8 mouse cellular contexts compared by ENCODE assay signal in genomic region chr8:105596362-105597034, GRCm38 (mm10). TPM values are rescaled to one million over a fixed set of nuclear protein-coding genes. Genes with fewer than 3 reads are reported as not detected.
DNase-seq lines count a peak whose midpoint lies in the region; ATAC-seq and TF ChIP-seq lines count a peak whose summit lies in the region.

No protein-coding gene starts in this region.

- H3K36me3 ChIP-seq in CH12.LX (replicated peaks in 1 of 2; ENCODE audit: control insufficient read depth in 1 of 2, insufficient read depth in 1 of 2, low read length in 1 of 2) = no peaks in the 10 kb centered on the region
- H3K36me3 ChIP-seq in heart, embryonic 11.5 days (ENCODE audit: control insufficient read depth, insufficient read depth, low read length) = no peaks in the 10 kb centered on the region
- H3K36me3 ChIP-seq in kidney, embryonic 14.5 days (ENCODE audit: control insufficient read depth, insufficient read depth, low read length) = no peaks in the 10 kb centered on the region

- H3K9ac ChIP-seq in CH12.LX (ENCODE audit: insufficient read depth, low read depth) = peak overlapping the region; percentile 21; the same call in 1 of the 2 replicates
- 0 out of 2 replicates have a peak overlapping the region, but pooled peaks have one; percentile 7 for H3K9ac ChIP-seq in heart, embryonic 11.5 days (ENCODE audit: low read depth, low read length)
- H3K9ac ChIP-seq in kidney, embryonic 14.5 days (ENCODE audit: low read depth, low read length) = 0 out of 2 replicates have a peak overlapping the region, but pooled peaks have one; percentile 8

- WGBS in heart, embryonic 11.5 days (ENCODE audit: insufficient replicate concordance) = 6% methylated on average over 14 of the region's 14 CpGs
- 6% methylated on average over 14 of the region's 14 CpGs for WGBS in kidney, embryonic 14.5 days

- no peaks in the 10 kb centered on the region for H3K9me3 ChIP-seq in CH12.LX (replicated peaks; ENCODE audit: low read length)
- H3K9me3 ChIP-seq in heart, embryonic 11.5 days (replicated peaks; ENCODE audit: control insufficient read depth, low read length) = no peaks in the 10 kb centered on the region
- no peaks in the 10 kb centered on the region for H3K9me3 ChIP-seq in kidney, embryonic 14.5 days (ENCODE audit: control insufficient read depth, low read length)

- peak; percentile 46; the same call in 1 of the 2 replicates for ATAC-seq in heart, embryonic 11.5 days (replicated peaks; ENCODE audit: insufficient number of reproducible peaks, low FRiP score, low TSS enrichment)
- ATAC-seq in kidney, embryonic 14.5 days (ENCODE audit: low FRiP score, low TSS enrichment) = peak; percentile 68

- H3K4me2 ChIP-seq in CH12.LX (ENCODE audit: insufficient read depth, low read depth, poor library complexity, severe bottlenecking) = peak overlapping the region; percentile 54
- H3K4me2 ChIP-seq in heart, embryonic 11.5 days = peak overlapping the region; percentile 61
- peak overlapping the region; percentile 37 for H3K4me2 ChIP-seq in kidney, embryonic 14.5 days (replicated peaks; ENCODE audit: low read depth, low read length)

- TF ChIP-seq CTCF in CH12.LX (conservative IDR thresholded peaks at IDR 0.05 in 1 of 2, IDR thresholded peaks at IDR 0.05 in 1 of 2; ENCODE audit: low read depth in 2 of 2, low read length in 2 of 2) = peak; percentile 64 to 90

- H3K4me3 ChIP-seq in CH12.LX (replicated peaks in 1 of 3; ENCODE audit: low read depth in 2 of 3, low read length in 2 of 3, poor library complexity in 1 of 3) = peak overlapping the region; percentile 6 to 40 (median 39)
- H3K4me3 ChIP-seq in heart, embryonic 11.5 days (ENCODE audit: low read depth, low read length) = peak overlapping the region; percentile 23
- peak overlapping the region; percentile 16; the same call in 1 of the 2 replicates for H3K4me3 ChIP-seq in kidney, embryonic 14.5 days (ENCODE audit: low read length)

- TF ChIP-seq RAD21 in CH12.LX (IDR thresholded peaks at IDR 0.05; ENCODE audit: low read depth, low read length) = peak; percentile 91

- in situ Hi-C loops in CH12.LX (cut with MboI; ENCODE audit: low pct_ligation_motif_present, low pct_unique_long_range_greater_than_20kb, low sequenced_read_pairs) = loop anchor here (5.0 kb wide), 1 partner anchor 106 kb away; the partner anchor contains the start of genes Acd and Pard6a

- no peak for TF ChIP-seq EP300 in CH12.LX (IDR thresholded peaks at IDR 0.05; ENCODE audit: low read length)

- peaks cover 0 to 12% of the 10 kb centered on the region in 2 experiments; a peak in 2 of 4 replicates for H3K4me1 ChIP-seq in CH12.LX (ENCODE audit: control insufficient read depth in 1 of 2, insufficient read depth in 2 of 2)
- peaks cover 14% of the 10 kb centered on the region for H3K4me1 ChIP-seq in heart, embryonic 11.5 days (ENCODE audit: control insufficient read depth, insufficient read depth, low read length)
- H3K4me1 ChIP-seq in kidney, embryonic 14.5 days (ENCODE audit: control insufficient read depth, insufficient read depth, low read length) = 0 out of 2 replicates have a peak, but pooled peaks cover 4% of the 10 kb centered on the region

- H3K27ac ChIP-seq in CH12.LX (ENCODE audit: insufficient read depth, low read depth) = no peak overlapping the region
- no peak overlapping the region for H3K27ac ChIP-seq in heart, embryonic 11.5 days (ENCODE audit: low read depth, low read length)
- H3K27ac ChIP-seq in kidney, embryonic 14.5 days (ENCODE audit: low read depth, low read length) = no peak overlapping the region

- no peak for TF ChIP-seq POLR2A in CH12.LX (IDR thresholded peaks at IDR 0.05; ENCODE audit: low read depth, low read length)

- no peaks in the 10 kb centered on the region for H3K79me2 ChIP-seq in CH12.LX (replicated peaks; ENCODE audit: control insufficient read depth, extremely low read depth, insufficient read depth, poor library complexity, severe bottlenecking)

- dilution Hi-C loops in CH12.LX (cut with MboI; ENCODE audit: extremely low pct_ligation_motif_present, extremely low pct_unique_long_range_greater_than_20kb, low sequenced_read_pairs) = no loop called here

- DNase-seq in CH12.LX (ENCODE audit: extremely low read depth) = peak; percentile 61
- peak; percentile 77 to 78 for DNase-seq in adrenal gland, adult 18-20 months (ENCODE audit: low spot score in 2 of 2)
- DNase-seq in embryo, embryonic 9.5 days (ENCODE audit: extremely low spot score) = peak; percentile 72
- peak; percentile 86 for DNase-seq in lung, postnatal 14 days
- DNase-seq in skeletal muscle tissue, adult 2 months (ENCODE audit: low read depth, low spot score) = peak; percentile 52
- no peak for DNase-seq in left cerebral cortex, adult 9 months (ENCODE audit: low spot score in 2 of 2)

- H3K27me3 ChIP-seq in CH12.LX (replicated peaks) = peaks cover 2% of the 10 kb centered on the region
- H3K27me3 ChIP-seq in heart, embryonic 11.5 days (ENCODE audit: control insufficient read depth, insufficient read depth, low read length) = no peaks in the 10 kb centered on the region
- H3K27me3 ChIP-seq in kidney, embryonic 14.5 days (ENCODE audit: control insufficient read depth, insufficient read depth, low read length) = no peaks in the 10 kb centered on the region

TF ChIP-seq in CH12.LX, 34 proteins besides CTCF, POLR2A, EP300 and RAD21:
- 0 out of 2 replicates have a peak, but pooled peaks have one; percentile 40 for TF ChIP-seq MAX (IDR thresholded peaks at IDR 0.05; ENCODE audit: low read length)
- TF ChIP-seq NELFE (IDR thresholded peaks at IDR 0.05; ENCODE audit: low read depth, low read length) = peak; percentile 37; the same call in 1 of the 2 replicates
- no peak for TF ChIP-seq ZMIZ1 (IDR thresholded peaks at IDR 0.05; ENCODE audit: low read depth, low read length)
- TF ChIP-seq TCF12 (IDR thresholded peaks at IDR 0.05; ENCODE audit: low read depth, low read length) = peak; percentile 49; the same call in 1 of the 2 replicates
- no peak for TF ChIP-seq GABPA (IDR thresholded peaks at IDR 0.05; ENCODE audit: insufficient replicate concordance, low read depth, low read length)
- peak; percentile 32; the same call in 1 of the 2 replicates for TF ChIP-seq MXI1 (IDR thresholded peaks at IDR 0.05; ENCODE audit: low read depth, low read length)
- peak; percentile 67 for TF ChIP-seq SMC3 (IDR thresholded peaks at IDR 0.05; ENCODE audit: low read depth, low read length)
- TF ChIP-seq MAZ (IDR thresholded peaks at IDR 0.05; ENCODE audit: low read depth, low read length) = 0 out of 2 replicates have a peak, but pooled peaks have one; percentile 69
- no peak for TF ChIP-seq PAX5 (IDR thresholded peaks at IDR 0.05; ENCODE audit: low read length)
- 0 out of 2 replicates have a peak, but pooled peaks have one; percentile 40 for TF ChIP-seq NRF1 (IDR thresholded peaks at IDR 0.05; ENCODE audit: low read depth, low read length)
- no peak for TF ChIP-seq POLR2AphosphoS2 (IDR thresholded peaks at IDR 0.05; ENCODE audit: low read depth, low read length)
- no peak for TF ChIP-seq HCFC1 (IDR thresholded peaks at IDR 0.05; ENCODE audit: low read depth, low read length)
- TF ChIP-seq SIN3A (IDR thresholded peaks at IDR 0.05; ENCODE audit: low read length) = peak; percentile 70
- no peak for TF ChIP-seq UBTF (IDR thresholded peaks at IDR 0.05; ENCODE audit: low read depth, low read length)

RNA-seq across cellular contexts. Expression of gene Ripor1, which starts 8.6 kb away (rescaled TPM):
- total RNA-seq in CH12.LX (2012; rRNA removed) = 1.5 and 1.7 TPM in 2 replicates
- total RNA-seq in CH12.LX (2014; rRNA removed) = 0.24 and 0.28 TPM in 2 replicates
- polyA plus RNA-seq in CH12.LX (2012; ENCODE audit: insufficient read length, low read depth) = 5.8 and 7.2 TPM in 2 replicates
- 10 to 100 TPM; 25.9 to 32.9 TPM for total RNA-seq in adrenal gland, adult 18-20 months (2021)
- 23.6 and 27.9 TPM in 2 replicates for polyA plus RNA-seq in heart, embryonic 11.5 days (2014; fragmentation: Nextera tagmentation; extraction: Ambion mirVana)
- 17.3 and 28.4 TPM in 2 replicates for polyA plus RNA-seq in kidney, embryonic 14.5 days (2014; fragmentation: Nextera tagmentation; extraction: Ambion mirVana)

RNA-seq across cellular contexts. Expression of gene Atp6v0d1, which starts 30.7 kb away (rescaled TPM):
- total RNA-seq in CH12.LX (2012; rRNA removed) = 38.0 and 48.8 TPM in 2 replicates
- 51.0 and 55.3 TPM in 2 replicates for total RNA-seq in CH12.LX (2014; rRNA removed)
- polyA plus RNA-seq in CH12.LX (2012; ENCODE audit: insufficient read length, low read depth) = 48.8 and 53.6 TPM in 2 replicates
- total RNA-seq in adrenal gland, adult 18-20 months (2021) = 100 to 1,000 TPM; 118 to 121 TPM
- 80.7 and 86.3 TPM in 2 replicates for polyA plus RNA-seq in heart, embryonic 11.5 days (2014; fragmentation: Nextera tagmentation; extraction: Ambion mirVana)
- polyA plus RNA-seq in kidney, embryonic 14.5 days (2014; fragmentation: Nextera tagmentation; extraction: Ambion mirVana) = 73.9 and 90.1 TPM in 2 replicates

RNA-seq across cellular contexts. Expression of gene Ctcf, which starts 39.9 kb away (rescaled TPM):
- total RNA-seq in CH12.LX (2012; rRNA removed) (42.3 and 47.2 TPM in 2 replicates), CH12.LX (2014; rRNA removed) (48.3 and 52.4 TPM in 2 replicates)
- 97.9 and 107 TPM in 2 replicates for polyA plus RNA-seq in CH12.LX (2012; ENCODE audit: insufficient read length, low read depth)
- total RNA-seq in adrenal gland, adult 18-20 months (2021) = 10 to 100 TPM; 54.2 to 55.2 TPM
- 53.9 and 66.3 TPM in 2 replicates for polyA plus RNA-seq in heart, embryonic 11.5 days (2014; fragmentation: Nextera tagmentation; extraction: Ambion mirVana)
- polyA plus RNA-seq in kidney, embryonic 14.5 days (2014; fragmentation: Nextera tagmentation; extraction: Ambion mirVana) = 73.0 and 139 TPM in 2 replicates

RNA-seq across cellular contexts. Expression of gene Agrp, which starts 40.7 kb away (rescaled TPM):
- total RNA-seq in CH12.LX (2012; rRNA removed) (0.21 and 0.30 TPM in 2 replicates), CH12.LX (2014; rRNA removed) (not detected in 2 replicates)
- not detected in 2 replicates for polyA plus RNA-seq in CH12.LX (2012; ENCODE audit: insufficient read length, low read depth)
- 1 to 10 TPM; 3.3 to 5.3 TPM for total RNA-seq in adrenal gland, adult 18-20 months (2021)
- 0.50 and 0.84 TPM in 2 replicates for polyA plus RNA-seq in heart, embryonic 11.5 days (2014; fragmentation: Nextera tagmentation; extraction: Ambion mirVana)
- 1.3 and 1.4 TPM in 2 replicates for polyA plus RNA-seq in kidney, embryonic 14.5 days (2014; fragmentation: Nextera tagmentation; extraction: Ambion mirVana)

Comparison
In these comparisons a context has a peak if more than half of its experiments do, and no peak if none do; other contexts are left out.
1. DNase-seq: peak in CH12.LX (single experiment), adrenal gland, adult 18-20 months (2 of 2), embryo, embryonic 9.5 days (single experiment), lung, postnatal 14 days (single experiment) and skeletal muscle tissue, adult 2 months (single experiment); none in left cerebral cortex, adult 9 months (0 of 2).
2. Peak in every context shown above with its lines, with median percentiles within 50 percentile points of each other: H3K4me2 ChIP-seq, H3K4me3 ChIP-seq and H3K9ac ChIP-seq.